Mouse (Mus musculus): ENCODE results near the gene Cux2. TPM values are rescaled to one million over a fixed set of nuclear protein-coding genes. Genes with fewer than 3 reads are reported as not detected.

Cux2 gene
- total and polyA plus RNA-seq, 3 experiments = 0.17 TPM; not detected in 2

DNA sequence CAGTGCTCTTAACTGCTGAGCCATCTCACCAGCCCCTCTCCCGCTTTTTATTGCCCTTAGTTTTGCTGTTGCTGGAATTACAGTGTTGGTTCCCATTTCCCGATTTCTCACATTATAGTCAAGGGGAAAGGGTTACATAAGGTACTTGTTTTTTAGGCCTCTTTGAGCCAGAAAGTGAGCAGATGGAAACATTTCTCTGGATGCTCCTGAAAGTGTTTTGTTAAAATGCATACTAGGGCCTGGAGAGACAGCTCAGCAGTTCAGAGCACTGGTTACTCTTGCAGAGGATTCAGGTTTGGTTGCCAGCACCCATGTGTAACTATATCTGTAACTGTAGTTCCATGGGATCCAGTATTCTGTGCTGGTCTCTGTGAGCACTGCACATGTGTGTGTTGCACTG lies 241.7 kb downstream of the Cux2 start:
- dilution Hi-C loops (cut with MboI; ENCODE audit: extremely low pct_ligation_motif_present, extremely low pct_unique_long_range_greater_than_20kb, low sequenced_read_pairs) = no loop called here
- TF ChIP-seq JUN (IDR thresholded peaks at IDR 0.05; ENCODE audit: insufficient read depth, low read depth, low read length) = no peak
- H3K36me3 ChIP-seq (replicated peaks in 1 of 2; ENCODE audit: control insufficient read depth in 1 of 2, insufficient read depth in 1 of 2, low read length in 1 of 2) = peaks cover 40 to 78% of the 10 kb centered on the region in 2 experiments

DNA sequence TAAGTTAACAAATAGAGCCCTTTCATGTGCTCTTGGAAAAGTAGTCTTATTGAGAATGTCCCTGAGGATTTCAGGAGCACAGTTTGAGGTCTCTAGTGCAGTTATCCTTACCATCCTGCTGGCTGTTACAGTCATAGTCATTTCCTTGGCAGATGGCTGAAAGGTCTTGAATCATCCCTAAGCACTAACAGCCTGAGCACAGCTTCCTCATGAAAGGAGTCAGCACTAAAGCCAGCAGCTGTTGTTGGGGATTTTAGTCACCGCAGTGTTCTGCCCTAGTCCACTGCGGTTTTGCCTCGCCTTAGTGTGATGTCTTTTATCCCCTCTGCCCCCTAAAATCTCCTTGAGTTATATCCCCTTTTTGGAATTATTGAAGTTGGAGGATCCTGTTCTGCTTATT lies 242.7 kb downstream of the Cux2 start:
- dilution Hi-C loops (cut with MboI; ENCODE audit: extremely low pct_ligation_motif_present, extremely low pct_unique_long_range_greater_than_20kb, low sequenced_read_pairs) = no loop called here

More for the DNA sequence above, 241.7 kb downstream of the Cux2 start:
- DNase-seq (ENCODE audit: extremely low read depth) = no peak
- in situ Hi-C loops (cut with MboI; ENCODE audit: low pct_ligation_motif_present, low pct_unique_long_range_greater_than_20kb, low sequenced_read_pairs) = no loop called here
- H3K9ac ChIP-seq (ENCODE audit: insufficient read depth, low read depth) = no peak overlapping the region
- no peaks in the 10 kb centered on the region for H3K27me3 ChIP-seq (replicated peaks)
- H3K4me1 ChIP-seq (ENCODE audit: control insufficient read depth in 1 of 2, insufficient read depth in 2 of 2) = peaks cover 9 to 24% of the 10 kb centered on the region in 2 experiments
- no peak overlapping the region for H3K4me3 ChIP-seq (replicated peaks in 1 of 3; ENCODE audit: low read depth in 2 of 3, low read length in 2 of 3, poor library complexity in 1 of 3)
- no peak overlapping the region for H3K27ac ChIP-seq (ENCODE audit: insufficient read depth, low read depth)
- no peak overlapping the region for H3K4me2 ChIP-seq (ENCODE audit: insufficient read depth, low read depth, poor library complexity, severe bottlenecking)
- H3K79me2 ChIP-seq (replicated peaks; ENCODE audit: control insufficient read depth, extremely low read depth, insufficient read depth, poor library complexity, severe bottlenecking) = no peaks in the 10 kb centered on the region
- no peaks in the 10 kb centered on the region for H3K9me3 ChIP-seq (replicated peaks; ENCODE audit: low read length)

More for the DNA sequence above, 242.7 kb downstream of the Cux2 start:
- no peaks in the 10 kb centered on the region for H3K79me2 ChIP-seq (replicated peaks; ENCODE audit: control insufficient read depth, extremely low read depth, insufficient read depth, poor library complexity, severe bottlenecking)
- H3K27me3 ChIP-seq (replicated peaks) = no peaks in the 10 kb centered on the region
- no peak overlapping the region for H3K4me3 ChIP-seq (replicated peaks in 1 of 3; ENCODE audit: low read depth in 2 of 3, low read length in 2 of 3, poor library complexity in 1 of 3)
- peaks cover 36 to 78% of the 10 kb centered on the region in 2 experiments for H3K36me3 ChIP-seq (replicated peaks in 1 of 2; ENCODE audit: control insufficient read depth in 1 of 2, insufficient read depth in 1 of 2, low read length in 1 of 2)
- H3K4me2 ChIP-seq (ENCODE audit: insufficient read depth, low read depth, poor library complexity, severe bottlenecking) = no peak overlapping the region
- no peaks in the 10 kb centered on the region for H3K9me3 ChIP-seq (replicated peaks; ENCODE audit: low read length)
- H3K4me1 ChIP-seq (ENCODE audit: control insufficient read depth in 1 of 2, insufficient read depth in 2 of 2) = peaks cover 3 to 14% of the 10 kb centered on the region in 2 experiments; a peak in 3 of 4 replicates
- no peak overlapping the region for H3K9ac ChIP-seq (ENCODE audit: insufficient read depth, low read depth)
- no peak for DNase-seq (ENCODE audit: extremely low read depth)
- TF ChIP-seq UBTF (IDR thresholded peaks at IDR 0.05; ENCODE audit: low read depth, low read length) = no peak
- no peak for TF ChIP-seq ZMIZ1 (IDR thresholded peaks at IDR 0.05; ENCODE audit: low read depth, low read length)
- no peak for TF ChIP-seq MYC (IDR thresholded peaks at IDR 0.05; ENCODE audit: low read depth, low read length)
- TF ChIP-seq JUND (conservative IDR thresholded peaks at IDR 0.05; ENCODE audit: low read depth, low read length) = no peak
- TF ChIP-seq ELF1 (IDR thresholded peaks at IDR 0.05; ENCODE audit: low read depth, low read length) = no peak
- TF ChIP-seq E2F4 (IDR thresholded peaks at IDR 0.05; ENCODE audit: insufficient replicate concordance, low read depth, low read length) = no peak
- TF ChIP-seq SMC3 (IDR thresholded peaks at IDR 0.05; ENCODE audit: low read depth, low read length) = no peak
- TF ChIP-seq MEF2A (IDR thresholded peaks at IDR 0.05; ENCODE audit: borderline replicate concordance, low read depth, low read length) = no peak
- no peak for TF ChIP-seq TBP (conservative IDR thresholded peaks at IDR 0.05; ENCODE audit: low read depth, low read length)
- no peak for TF ChIP-seq ETS1 (conservative IDR thresholded peaks at IDR 0.05; ENCODE audit: low read depth, low read length)
- TF ChIP-seq RAD21 (IDR thresholded peaks at IDR 0.05; ENCODE audit: low read depth, low read length) = no peak
- no peak for TF ChIP-seq ZKSCAN1 (IDR thresholded peaks at IDR 0.05; ENCODE audit: borderline replicate concordance, low read depth, low read length)
- no peak for TF ChIP-seq BHLHE40 (IDR thresholded peaks at IDR 0.05; ENCODE audit: low read depth, low read length)
- TF ChIP-seq MAX (IDR thresholded peaks at IDR 0.05; ENCODE audit: low read length) = no peak
- TF ChIP-seq RCOR1 (conservative IDR thresholded peaks at IDR 0.05; ENCODE audit: low read depth, low read length) = no peak
- no peak for TF ChIP-seq CTCF (conservative IDR thresholded peaks at IDR 0.05 in 1 of 2, IDR thresholded peaks at IDR 0.05 in 1 of 2; ENCODE audit: low read depth in 2 of 2, low read length in 2 of 2)
- no peak overlapping the region for H3K27ac ChIP-seq (ENCODE audit: insufficient read depth, low read depth)
- in situ Hi-C loops (cut with MboI; ENCODE audit: low pct_ligation_motif_present, low pct_unique_long_range_greater_than_20kb, low sequenced_read_pairs) = no loop called here

Other genes with a start within 250 kb of the Cux2 start
- gene Sh2b3, start 212.5 kb downstream of the Cux2 start, total RNA-seq (2012; rRNA removed) = 27.8 and 35.4 TPM in 2 replicates
- gene Sh2b3, start 212.5 kb downstream of the Cux2 start, total RNA-seq (2014; rRNA removed) = 21.3 and 22.8 TPM in 2 replicates
- 32.4 and 38.3 TPM in 2 replicates for gene Sh2b3, start 212.5 kb downstream of the Cux2 start, polyA plus RNA-seq (2012; ENCODE audit: insufficient read length, low read depth)
- 3.7 and 4.5 TPM in 2 replicates for gene Pheta1, start 201.1 kb downstream of the Cux2 start, total RNA-seq (2012; rRNA removed)
- gene Pheta1, start 201.1 kb downstream of the Cux2 start, total RNA-seq (2014; rRNA removed) = 1.8 and 2.0 TPM in 2 replicates
- 1.2 and 1.4 TPM in 2 replicates for gene Pheta1, start 201.1 kb downstream of the Cux2 start, polyA plus RNA-seq (2012; ENCODE audit: insufficient read length, low read depth)
- not detected in 2 replicates for gene Myl2, start 50.8 kb upstream of the Cux2 start, total RNA-seq (2012; rRNA removed)
- gene Myl2, start 50.8 kb upstream of the Cux2 start, total RNA-seq (2014; rRNA removed) = not detected in 2 replicates
- gene Myl2, start 50.8 kb upstream of the Cux2 start, polyA plus RNA-seq (2012; ENCODE audit: insufficient read length, low read depth) = not detected in 2 replicates
- 0.47 and 0.59 TPM in 2 replicates for gene Ccdc63, start 90.7 kb upstream of the Cux2 start, total RNA-seq (2012; rRNA removed)
- gene Ccdc63, start 90.7 kb upstream of the Cux2 start, total RNA-seq (2014; rRNA removed) = 0.39 TPM in 1 of 2 replicates, not detected in the other
- gene Ccdc63, start 90.7 kb upstream of the Cux2 start, polyA plus RNA-seq (2012; ENCODE audit: insufficient read length, low read depth) = 0.70 and 0.94 TPM in 2 replicates
- 191 and 234 TPM in 2 replicates for gene Ppp1cc, start 108.2 kb upstream of the Cux2 start, total RNA-seq (2012; rRNA removed)
- 401 and 406 TPM in 2 replicates for gene Ppp1cc, start 108.2 kb upstream of the Cux2 start, total RNA-seq (2014; rRNA removed)
- 358 and 375 TPM in 2 replicates for gene Ppp1cc, start 108.2 kb upstream of the Cux2 start, polyA plus RNA-seq (2012; ENCODE audit: insufficient read length, low read depth)
- 156 and 167 TPM in 2 replicates for gene Hvcn1, start 156.7 kb upstream of the Cux2 start, total RNA-seq (2012; rRNA removed)
- gene Hvcn1, start 156.7 kb upstream of the Cux2 start, total RNA-seq (2014; rRNA removed) = 132 and 143 TPM in 2 replicates
- 145 and 159 TPM in 2 replicates for gene Hvcn1, start 156.7 kb upstream of the Cux2 start, polyA plus RNA-seq (2012; ENCODE audit: insufficient read length, low read depth)
- gene Tctn1, start 214.4 kb upstream of the Cux2 start, total RNA-seq (2012; rRNA removed) = 7.6 and 8.8 TPM in 2 replicates
- gene Tctn1, start 214.4 kb upstream of the Cux2 start, total RNA-seq (2014; rRNA removed) = 2.6 and 2.9 TPM in 2 replicates
- gene Tctn1, start 214.4 kb upstream of the Cux2 start, polyA plus RNA-seq (2012; ENCODE audit: insufficient read length, low read depth) = 3.7 and 4.4 TPM in 2 replicates
- 17.1 and 19.9 TPM in 2 replicates for gene Pptc7, start 234.3 kb upstream of the Cux2 start, total RNA-seq (2012; rRNA removed)
- gene Pptc7, start 234.3 kb upstream of the Cux2 start, total RNA-seq (2014; rRNA removed) = 25.6 and 25.9 TPM in 2 replicates
- 22.2 and 23.6 TPM in 2 replicates for gene Pptc7, start 234.3 kb upstream of the Cux2 start, polyA plus RNA-seq (2012; ENCODE audit: insufficient read length, low read depth)